Mouse (Mus musculus): ENCODE results near the gene Dkk2.

- no peak for TF ChIP-seq CTCF (IDR thresholded peaks at IDR 0.05; ENCODE audit: borderline replicate concordance, control insufficient read depth, extremely low read depth, insufficient read depth, low read length, poor library complexity)
- TF ChIP-seq POLR2A (IDR thresholded peaks at IDR 0.05; ENCODE audit: control insufficient read depth, extremely low read depth, insufficient read depth, low read length, poor library complexity), result no peak
These were observed 73.7 kb downstream of the Dkk2 start for GRCm38 (mm10) chr3:132158817-132159216.

All from thymus, adult 2 months (tissue).